12 mouse cellular contexts compared by ENCODE assay signal in the genomic region with DNA sequence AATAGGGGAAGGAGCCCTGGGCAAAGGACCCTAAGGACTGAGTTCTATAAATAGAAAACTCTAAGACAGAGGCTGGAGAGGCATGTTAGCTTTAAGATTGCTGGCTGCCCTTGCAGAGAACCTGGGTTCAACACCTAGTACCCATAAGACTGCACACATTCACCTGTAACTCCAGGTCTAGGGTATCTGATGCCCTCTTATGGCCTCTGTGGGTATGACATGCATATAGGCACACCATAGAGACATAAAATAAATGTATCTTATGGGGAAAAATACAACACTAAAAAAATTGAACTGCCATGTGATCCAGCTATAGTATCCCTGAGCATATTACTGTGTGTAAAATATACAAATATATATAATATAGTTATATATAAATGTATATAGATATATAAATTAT. TPM values are rescaled to one million over a fixed set of nuclear protein-coding genes. Genes with fewer than 3 reads are reported as not detected.
A peak's percentile ranks its signal among the peaks of the same experiment; 100 is the strongest.
DNase-seq lines count a peak whose midpoint lies in the region; TF ChIP-seq lines count a peak whose summit lies in the region.
"Had no signal": no experiment of that assay in that cellular context is flagged by ENCODE, and none has a peak within 500 bp of the region (broad histone marks: within the 10 kb centered on the region; RNA-seq: fewer than 3 reads in every experiment).

No protein-coding gene starts in this region.

- H3K27ac ChIP-seq in layer of hippocampus, adult 2 months: no peak overlapping the region
- H3K27ac ChIP-seq: embryonic facial prominence, embryonic 15.5 days; limb, embryonic 15.5 days; neural tube, embryonic 13.5 days had no signal

- TF ChIP-seq CTCF in layer of hippocampus, adult 2 months (conservative IDR thresholded peaks at IDR 0.05): peak; percentile 61
- TF ChIP-seq CTCF in brain, embryonic 14.5 days (IDR thresholded peaks at IDR 0.05; ENCODE audit: borderline replicate concordance, extremely low read depth, insufficient read depth, insufficient read length): peak; percentile 3; the same call in 1 of the 2 replicates

- no peak for TF ChIP-seq POLR2A in brain, embryonic 14.5 days (IDR thresholded peaks at IDR 0.05; ENCODE audit: borderline replicate concordance, extremely low read depth, insufficient read depth, insufficient read length, poor library complexity, severe bottlenecking)

- no peak overlapping the region for H3K4me3 ChIP-seq in layer of hippocampus, adult 2 months
- H3K4me3 ChIP-seq: embryonic facial prominence, embryonic 15.5 days; heart, embryonic 12.5 days; limb, embryonic 15.5 days; neural tube, embryonic 13.5 days had no signal

- DNase-seq in layer of hippocampus, adult 2 months (ENCODE audit: low spot score in 2 of 2): no peak
- DNase-seq in layer of hippocampus, adult 11-12 months (ENCODE audit: low spot score): no peak
- DNase-seq in 416B (ENCODE audit: low read depth): peak; percentile 11
- peak; percentile 21 to 36 for DNase-seq in B cell, adult 2 months
- DNase-seq in brain, embryonic 14.5 days (ENCODE audit: low read depth): no peak
- DNase-seq in embryo, embryonic 10 days (ENCODE audit: low spot score): no peak
- DNase-seq in layer of hippocampus, adult 9-11 months: no peak
- DNase-seq in layer of hippocampus, postnatal 14 days (ENCODE audit: low spot score in 2 of 2): no peak

RNA-seq across cellular contexts. Expression of a gene that starts 18.3 kb away (rescaled TPM):
- total RNA-seq in layer of hippocampus, adult 2 months (2021): 10 to 100 TPM; 12.0 to 13.3 TPM
- 19.8 and 22.3 TPM in 2 replicates for polyA plus RNA-seq in brain, embryonic 14.5 days (2012; rRNA removed)
- 10 to 100 TPM; 13.7 to 14.7 TPM for total RNA-seq in layer of hippocampus, postnatal 14 days (2021)

Comparison
In these comparisons a context has a peak if more than half of its experiments do, and no peak if none do; other contexts are left out.
1. DNase-seq: peak in 416B (single experiment) and B cell, adult 2 months (2 of 2); none in layer of hippocampus, adult 2 months (0 of 2), layer of hippocampus, adult 11-12 months (single experiment), brain, embryonic 14.5 days (single experiment), embryo, embryonic 10 days (single experiment), layer of hippocampus, adult 9-11 months (single experiment) and layer of hippocampus, postnatal 14 days (0 of 2).